In the genomic region with DNA sequence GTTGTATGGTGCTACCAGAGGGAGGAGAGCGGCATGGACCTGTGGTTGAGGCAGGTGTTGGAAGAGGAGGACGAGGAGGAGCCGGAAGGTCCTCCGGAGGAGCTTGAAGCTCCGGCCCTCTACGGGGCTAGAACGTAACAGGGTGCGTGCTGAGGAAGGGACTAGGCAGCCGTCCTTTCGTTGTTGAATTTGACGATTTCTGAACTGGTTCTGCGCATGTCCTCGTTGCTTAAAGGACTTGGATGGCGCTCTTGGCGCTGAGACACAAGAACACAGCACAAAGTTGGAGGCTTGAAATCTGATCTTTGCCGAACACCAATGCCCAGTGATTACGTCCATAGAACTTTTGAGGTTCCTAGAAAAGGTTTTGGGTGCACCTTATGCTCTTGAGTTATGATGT, we compare ENCODE assay signal across 9 mouse cellular contexts. TPM values are rescaled to one million over a fixed set of nuclear protein-coding genes. Genes with fewer than 3 reads are reported as not detected.
A peak's percentile ranks its signal among the peaks of the same experiment; 100 is the strongest.
DNase-seq lines count a peak whose midpoint lies in the region; ATAC-seq and TF ChIP-seq lines count a peak whose summit lies in the region.
"Had no signal": no experiment of that assay in that cellular context is flagged by ENCODE, and none has a peak within 500 bp of the region (broad histone marks: within the 10 kb centered on the region; RNA-seq: fewer than 3 reads in every experiment).

No protein-coding gene starts in this region.

- no peak for TF ChIP-seq CTCF in heart, adult 2 months (IDR thresholded peaks at IDR 0.05)
- TF ChIP-seq CTCF in CH12.LX (conservative IDR thresholded peaks at IDR 0.05 in 1 of 2, IDR thresholded peaks at IDR 0.05 in 1 of 2; ENCODE audit: low read depth in 2 of 2, low read length in 2 of 2): no peak
- no peak for TF ChIP-seq CTCF in liver, embryonic 14.5 days (IDR thresholded peaks at IDR 0.05; ENCODE audit: low read depth)

- intact Hi-C loops in heart, adult 2 months (cut with DNase I): loop anchor here (1.0 to 5.0 kb wide), 4 partner anchors 52 to 168 kb away; a partner anchor contains a TSS
- intact Hi-C loops in heart, postnatal 36 days (cut with DNase I): loop anchor here (2.0 to 10.0 kb wide), 4 partner anchors 68 to 440 kb away; a partner anchor contains a TSS
- intact Hi-C loops in gastrocnemius, postnatal 36 days (cut with DNase I): loop anchor here (5.0 kb wide), 2 partner anchors 68 to 87 kb away; a partner anchor contains a TSS

- H3K9ac ChIP-seq in heart, adult 2 months (ENCODE audit: low read depth, low read length): peak overlapping the region; percentile 81
- H3K9ac ChIP-seq in CH12.LX (ENCODE audit: insufficient read depth, low read depth): peak overlapping the region; percentile 71
- H3K9ac ChIP-seq in forebrain, embryonic 11.5 days (ENCODE audit: low read length): peak overlapping the region; percentile 75
- peak overlapping the region; percentile 88 for H3K9ac ChIP-seq in liver, embryonic 14.5 days (replicated peaks)

- WGBS in heart, adult 2 months: 8% methylated on average over 17 of the region's 17 CpGs
- WGBS in forebrain, embryonic 11.5 days: 9% methylated on average over 17 of the region's 17 CpGs
- 6% methylated on average over 17 of the region's 17 CpGs for WGBS in liver, embryonic 14.5 days (ENCODE audit: insufficient replicate concordance)

- no peak for ATAC-seq in forebrain, embryonic 11.5 days (replicated peaks; ENCODE audit: low FRiP score)
- ATAC-seq in liver, embryonic 14.5 days (ENCODE audit: insufficient read depth): peak; percentile 23

- no peak for TF ChIP-seq EP300 in heart, adult 2 months (IDR thresholded peaks at IDR 0.05; ENCODE audit: insufficient read depth, low read depth, low read length)
- TF ChIP-seq EP300 in CH12.LX (IDR thresholded peaks at IDR 0.05; ENCODE audit: low read length): no peak
- TF ChIP-seq EP300 in liver, embryonic 14.5 days (IDR thresholded peaks at IDR 0.05; ENCODE audit: low read depth): no peak

- H3K9me3 ChIP-seq in CH12.LX (replicated peaks; ENCODE audit: low read length): no peaks in the 10 kb centered on the region
- H3K9me3 ChIP-seq in forebrain, embryonic 11.5 days (ENCODE audit: control insufficient read depth, low read length): no peaks in the 10 kb centered on the region
- H3K9me3 ChIP-seq in liver, embryonic 14.5 days (ENCODE audit: control insufficient read depth, low read length): no peaks in the 10 kb centered on the region

- TF ChIP-seq POLR2A in heart, adult 2 months (IDR thresholded peaks at IDR 0.05; ENCODE audit: insufficient read depth, low read depth, low read length): no peak
- TF ChIP-seq POLR2A in CH12.LX (IDR thresholded peaks at IDR 0.05; ENCODE audit: low read depth, low read length): no peak

- H3K27ac ChIP-seq in heart, adult 2 months: peak overlapping the region; percentile 98
- no peak overlapping the region; the same call in 1 of the 2 replicates for H3K27ac ChIP-seq in CH12.LX (ENCODE audit: insufficient read depth, low read depth)
- no peak overlapping the region for H3K27ac ChIP-seq in forebrain, embryonic 11.5 days (ENCODE audit: low read depth, low read length)
- peak overlapping the region; percentile 44 for H3K27ac ChIP-seq in liver, embryonic 14.5 days

- 0 out of 2 replicates have a peak, but pooled peaks cover 2% of the 10 kb centered on the region for H3K79me2 ChIP-seq in heart, adult 2 months (replicated peaks; ENCODE audit: control insufficient read depth, insufficient read depth, low read length)
- peaks cover 24% of the 10 kb centered on the region for H3K79me2 ChIP-seq in CH12.LX (replicated peaks; ENCODE audit: control insufficient read depth, extremely low read depth, insufficient read depth, poor library complexity, severe bottlenecking)

- in situ Hi-C loops in CH12.LX (cut with MboI; ENCODE audit: low pct_ligation_motif_present, low pct_unique_long_range_greater_than_20kb, low sequenced_read_pairs): loop anchor here (10.0 kb wide), 1 partner anchor 90 kb away; a partner anchor contains a TSS

- H3K4me1 ChIP-seq in heart, adult 2 months (ENCODE audit: control insufficient read depth, insufficient read depth, low read length): peaks cover 7% of the 10 kb centered on the region
- H3K4me1 ChIP-seq in CH12.LX (ENCODE audit: control insufficient read depth in 1 of 2, insufficient read depth in 2 of 2): peaks cover 4 to 42% of the 10 kb centered on the region in 2 experiments; a peak in 3 of 4 replicates
- peaks cover 16% of the 10 kb centered on the region for H3K4me1 ChIP-seq in forebrain, embryonic 11.5 days (replicated peaks; ENCODE audit: control insufficient read depth, insufficient read depth, low read length)
- peaks cover 13 to 19% of the 10 kb centered on the region in 2 experiments for H3K4me1 ChIP-seq in liver, embryonic 14.5 days (replicated peaks; ENCODE audit: control insufficient read depth in 2 of 2, insufficient read depth in 2 of 2, low read length in 1 of 2)

- peaks cover 5% of the 10 kb centered on the region; the same call in 1 of the 2 replicates for H3K36me3 ChIP-seq in heart, adult 2 months (ENCODE audit: control insufficient read depth, insufficient read depth, low read length)
- H3K36me3 ChIP-seq in CH12.LX (replicated peaks in 1 of 2; ENCODE audit: control insufficient read depth in 1 of 2, insufficient read depth in 1 of 2, low read length in 1 of 2): peaks cover 0 to 18% of the 10 kb centered on the region in 2 experiments
- no peaks in the 10 kb centered on the region for H3K36me3 ChIP-seq in forebrain, embryonic 11.5 days (ENCODE audit: control insufficient read depth, insufficient read depth, low read length)
- H3K36me3 ChIP-seq in liver, embryonic 14.5 days (replicated peaks; ENCODE audit: control insufficient read depth, insufficient read depth, low read depth): no peaks in the 10 kb centered on the region

- H3K4me3 ChIP-seq in heart, adult 2 months: peak overlapping the region; percentile 94
- peak overlapping the region; percentile 88 to 94 (median 89) for H3K4me3 ChIP-seq in CH12.LX (replicated peaks in 1 of 3; ENCODE audit: low read depth in 2 of 3, low read length in 2 of 3, poor library complexity in 1 of 3)
- peak overlapping the region; percentile 91 for H3K4me3 ChIP-seq in forebrain, embryonic 11.5 days (ENCODE audit: low read depth, low read length)
- H3K4me3 ChIP-seq in liver, embryonic 14.5 days (ENCODE audit: insufficient read depth in 1 of 2, low read depth in 2 of 2, low read length in 2 of 2): peak overlapping the region; percentile 75 to 84

- peak overlapping the region; percentile 95 for H3K4me2 ChIP-seq in CH12.LX (ENCODE audit: insufficient read depth, low read depth, poor library complexity, severe bottlenecking)
- H3K4me2 ChIP-seq in forebrain, embryonic 11.5 days (ENCODE audit: low read depth, low read length, severe bottlenecking): peak overlapping the region; percentile 98
- peak overlapping the region; percentile 94 for H3K4me2 ChIP-seq in liver, embryonic 14.5 days (ENCODE audit: low read depth)

- H3K27me3 ChIP-seq in heart, adult 2 months (ENCODE audit: control insufficient read depth, insufficient read depth, low read length): no peaks in the 10 kb centered on the region
- peaks cover 17% of the 10 kb centered on the region for H3K27me3 ChIP-seq in CH12.LX (replicated peaks)
- H3K27me3 ChIP-seq in forebrain, embryonic 11.5 days (ENCODE audit: control insufficient read depth, insufficient read depth, low read length): no peaks in the 10 kb centered on the region
- no peaks in the 10 kb centered on the region for H3K27me3 ChIP-seq in liver, embryonic 14.5 days (ENCODE audit: control insufficient read depth, insufficient read depth, low read length)

- TF ChIP-seq RAD21 in CH12.LX (IDR thresholded peaks at IDR 0.05; ENCODE audit: low read depth, low read length): no peak

- dilution Hi-C loops in CH12.LX (cut with MboI; ENCODE audit: extremely low pct_ligation_motif_present, extremely low pct_unique_long_range_greater_than_20kb, low sequenced_read_pairs): no loop called here

- DNase-seq in heart, adult 2 months: no peak
- no peak for DNase-seq in heart, postnatal 36 days
- DNase-seq in CH12.LX (ENCODE audit: extremely low read depth): no peak
- DNase-seq in forebrain, embryonic 11.5 days (ENCODE audit: low spot score): no peak
- DNase-seq in liver, embryonic 14.5 days (ENCODE audit: low read depth in 3 of 3, low spot score in 3 of 3): no peak
- DNase-seq in gastrocnemius, postnatal 36 days: no peak
- DNase-seq in retina, embryonic 14.5 days (ENCODE audit: low spot score): no peak
- DNase-seq in ovary, adult 18-20 months (ENCODE audit: low spot score): no peak

RNA-seq across cellular contexts. Expression of a gene that starts 0.6 kb away (rescaled TPM):
- 10 to 100 TPM; 20.8 to 22.2 TPM for total RNA-seq in heart, adult 2 months (2021)
- polyA plus RNA-seq in heart, adult 2 months (2012; rRNA removed): 12.1 and 18.6 TPM in 2 replicates
- total RNA-seq in heart, postnatal 36 days (2021): 10 to 100 TPM; 20.8 to 22.5 TPM
- total RNA-seq in CH12.LX (2012; rRNA removed) (18.7 and 22.3 TPM in 2 replicates), CH12.LX (2014; rRNA removed) (24.7 and 25.4 TPM in 2 replicates)
- 24.9 and 25.1 TPM in 2 replicates for polyA plus RNA-seq in CH12.LX (2012; ENCODE audit: insufficient read length, low read depth)
- 33.3 and 35.4 TPM in 2 replicates for polyA plus RNA-seq in forebrain, embryonic 11.5 days (2014; fragmentation: Nextera tagmentation; extraction: Ambion mirVana)
- 9.9 and 13.4 TPM in 2 replicates for polyA plus RNA-seq in liver, embryonic 14.5 days (2012; rRNA removed)
- 16.8 and 17.4 TPM in 2 replicates for polyA plus RNA-seq in liver, embryonic 14.5 days (2014; fragmentation: Nextera tagmentation; extraction: Ambion mirVana)
- 10 to 100 TPM; 12.3 to 13.8 TPM for total RNA-seq in gastrocnemius, postnatal 36 days (2021)

RNA-seq across cellular contexts. Expression of a gene that starts 3.2 kb away (rescaled TPM):
- total RNA-seq in heart, adult 2 months (2021): 1 to 10 TPM; 7.4 to 7.5 TPM
- 6.6 and 9.1 TPM in 2 replicates for polyA plus RNA-seq in heart, adult 2 months (2012; rRNA removed)
- total RNA-seq in heart, postnatal 36 days (2021): 10 to 100 TPM in 1 of 2 experiments, 1 to 10 TPM in 1; 8.7 to 10.2 TPM
- total RNA-seq in CH12.LX (2012; rRNA removed): 11.4 and 12.0 TPM in 2 replicates
- total RNA-seq in CH12.LX (2014; rRNA removed): 14.3 and 14.7 TPM in 2 replicates
- polyA plus RNA-seq in CH12.LX (2012; ENCODE audit: insufficient read length, low read depth): 14.6 and 17.2 TPM in 2 replicates
- 6.5 and 7.1 TPM in 2 replicates for polyA plus RNA-seq in forebrain, embryonic 11.5 days (2014; fragmentation: Nextera tagmentation; extraction: Ambion mirVana)
- 34.8 and 45.6 TPM in 2 replicates for polyA plus RNA-seq in liver, embryonic 14.5 days (2012; rRNA removed)
- 5.9 and 9.1 TPM in 2 replicates for polyA plus RNA-seq in liver, embryonic 14.5 days (2014; fragmentation: Nextera tagmentation; extraction: Ambion mirVana)
- 1 to 10 TPM; 4.9 to 5.6 TPM for total RNA-seq in gastrocnemius, postnatal 36 days (2021)

RNA-seq across cellular contexts. Expression of a gene that starts 9.7 kb away (rescaled TPM):
- not detected for total RNA-seq in heart, adult 2 months (2021)
- 0.29 TPM in 1 of 2 replicates, not detected in the other for polyA plus RNA-seq in heart, adult 2 months (2012; rRNA removed)
- not detected for total RNA-seq in heart, postnatal 36 days (2021)
- total RNA-seq in CH12.LX (2012; rRNA removed) (not detected in 2 replicates), CH12.LX (2014; rRNA removed) (not detected in 2 replicates)
- not detected in 2 replicates for polyA plus RNA-seq in CH12.LX (2012; ENCODE audit: insufficient read length, low read depth)
- polyA plus RNA-seq in forebrain, embryonic 11.5 days (2014; fragmentation: Nextera tagmentation; extraction: Ambion mirVana): not detected in 2 replicates
- not detected in 2 replicates for polyA plus RNA-seq in liver, embryonic 14.5 days (2012; rRNA removed)
- polyA plus RNA-seq in liver, embryonic 14.5 days (2014; fragmentation: Nextera tagmentation; extraction: Ambion mirVana): not detected in 2 replicates
- total RNA-seq in gastrocnemius, postnatal 36 days (2021): not detected
- total RNA-seq: left cerebral cortex, postnatal 25 days had no signal

RNA-seq across cellular contexts. Expression of a gene that starts 22.7 kb away (rescaled TPM):
- total RNA-seq in heart, adult 2 months (2021): not detected
- 0.06 TPM in 1 of 2 replicates, not detected in the other for polyA plus RNA-seq in heart, adult 2 months (2012; rRNA removed)
- not detected for total RNA-seq in heart, postnatal 36 days (2021)
- total RNA-seq in CH12.LX (2012; rRNA removed) (0.04 and 0.08 TPM in 2 replicates), CH12.LX (2014; rRNA removed) (not detected in 2 replicates)
- not detected in 2 replicates for polyA plus RNA-seq in CH12.LX (2012; ENCODE audit: insufficient read length, low read depth)
- polyA plus RNA-seq in forebrain, embryonic 11.5 days (2014; fragmentation: Nextera tagmentation; extraction: Ambion mirVana): 0.08 TPM in 1 of 2 replicates, not detected in the other
- polyA plus RNA-seq in liver, embryonic 14.5 days (2012; rRNA removed): not detected in 2 replicates
- polyA plus RNA-seq in liver, embryonic 14.5 days (2014; fragmentation: Nextera tagmentation; extraction: Ambion mirVana): 0.05 TPM in 1 of 2 replicates, not detected in the other
- total RNA-seq in gastrocnemius, postnatal 36 days (2021): not detected

RNA-seq across cellular contexts. Expression of a gene that starts 51.8 kb away (rescaled TPM):
- total RNA-seq in heart, adult 2 months (2021): 10 to 100 TPM; 25.4 to 28.5 TPM
- polyA plus RNA-seq in heart, adult 2 months (2012; rRNA removed): 24.6 and 31.3 TPM in 2 replicates
- 10 to 100 TPM; 28.7 to 34.3 TPM for total RNA-seq in heart, postnatal 36 days (2021)
- total RNA-seq in CH12.LX (2012; rRNA removed) (11.6 and 12.6 TPM in 2 replicates), CH12.LX (2014; rRNA removed) (8.3 and 8.6 TPM in 2 replicates)
- 14.2 and 14.3 TPM in 2 replicates for polyA plus RNA-seq in CH12.LX (2012; ENCODE audit: insufficient read length, low read depth)
- 24.2 and 25.4 TPM in 2 replicates for polyA plus RNA-seq in forebrain, embryonic 11.5 days (2014; fragmentation: Nextera tagmentation; extraction: Ambion mirVana)
- polyA plus RNA-seq in liver, embryonic 14.5 days (2012; rRNA removed): 7.1 and 7.9 TPM in 2 replicates
- polyA plus RNA-seq in liver, embryonic 14.5 days (2014; fragmentation: Nextera tagmentation; extraction: Ambion mirVana): 8.7 and 8.8 TPM in 2 replicates
- 10 to 100 TPM; 13.7 to 14.9 TPM for total RNA-seq in gastrocnemius, postnatal 36 days (2021)

Comparison
In these comparisons a context has a peak if more than half of its experiments do, and no peak if none do; other contexts are left out.
1. H3K27ac ChIP-seq: peak in heart, adult 2 months (single experiment) and liver, embryonic 14.5 days (single experiment); none in CH12.LX (single experiment) and forebrain, embryonic 11.5 days (single experiment).
2. Peak in every context shown above with its lines, with median percentiles within 50 percentile points of each other: H3K4me3 ChIP-seq, H3K9ac ChIP-seq and H3K4me2 ChIP-seq.